Mouse (Mus musculus): ENCODE data around the gene Rfc4.

GRCm38 (mm10) chr16:23174855-23175254 lies 47.3 kb upstream of the Rfc4 start:
- TF ChIP-seq CTCF (IDR thresholded peaks at IDR 0.05; ENCODE audit: extremely low read depth, insufficient read length, insufficient replicate concordance, low read depth, low read length) (no peak), POLR2A (IDR thresholded peaks at IDR 0.05; ENCODE audit: low read depth, low read length) (no peak)

Data from small intestine, adult 2 months (tissue).